Mouse (Mus musculus): Measurements from ENCODE around the gene Tmem145.

The Tmem145 gene

DNA sequence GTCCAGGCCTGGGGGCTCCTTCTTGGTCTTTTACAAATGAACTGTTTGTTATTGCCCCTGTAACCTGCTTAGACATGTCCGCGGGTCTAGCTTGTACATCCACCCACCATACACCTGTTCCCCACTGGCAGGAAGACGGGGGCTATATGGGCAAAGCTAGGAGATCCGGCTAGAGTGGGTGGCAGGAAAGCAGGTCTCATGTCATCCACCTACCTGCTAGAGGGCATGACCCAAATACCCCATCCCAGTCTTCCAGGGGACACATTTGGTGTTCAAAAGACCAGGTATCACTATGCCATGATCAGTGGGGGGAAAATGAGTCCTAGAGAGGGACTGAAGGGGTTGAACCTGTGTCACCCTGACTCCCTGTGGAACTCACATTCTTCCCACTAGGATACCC, 28.5 kb upstream of the Tmem145 start:
- no peak for DNase-seq

DNA sequence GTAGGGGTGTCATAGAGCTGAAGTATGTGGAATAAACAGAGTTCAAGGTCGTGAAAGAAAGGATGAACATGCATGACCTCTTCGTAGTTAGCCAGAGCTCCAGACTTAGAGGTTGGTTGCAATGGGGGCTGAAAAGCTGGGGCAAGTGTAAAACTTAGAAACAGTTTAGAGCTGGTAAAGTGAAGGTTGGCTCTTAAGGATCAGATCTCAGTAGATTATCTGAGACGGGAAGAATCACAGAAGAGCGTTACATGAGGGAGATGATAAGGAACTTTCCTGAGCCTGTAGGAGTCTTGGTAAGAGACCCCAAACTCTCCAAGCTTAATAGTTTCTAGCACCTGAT, 27.9 kb upstream of the Tmem145 start:
- no peak for DNase-seq

DNA sequence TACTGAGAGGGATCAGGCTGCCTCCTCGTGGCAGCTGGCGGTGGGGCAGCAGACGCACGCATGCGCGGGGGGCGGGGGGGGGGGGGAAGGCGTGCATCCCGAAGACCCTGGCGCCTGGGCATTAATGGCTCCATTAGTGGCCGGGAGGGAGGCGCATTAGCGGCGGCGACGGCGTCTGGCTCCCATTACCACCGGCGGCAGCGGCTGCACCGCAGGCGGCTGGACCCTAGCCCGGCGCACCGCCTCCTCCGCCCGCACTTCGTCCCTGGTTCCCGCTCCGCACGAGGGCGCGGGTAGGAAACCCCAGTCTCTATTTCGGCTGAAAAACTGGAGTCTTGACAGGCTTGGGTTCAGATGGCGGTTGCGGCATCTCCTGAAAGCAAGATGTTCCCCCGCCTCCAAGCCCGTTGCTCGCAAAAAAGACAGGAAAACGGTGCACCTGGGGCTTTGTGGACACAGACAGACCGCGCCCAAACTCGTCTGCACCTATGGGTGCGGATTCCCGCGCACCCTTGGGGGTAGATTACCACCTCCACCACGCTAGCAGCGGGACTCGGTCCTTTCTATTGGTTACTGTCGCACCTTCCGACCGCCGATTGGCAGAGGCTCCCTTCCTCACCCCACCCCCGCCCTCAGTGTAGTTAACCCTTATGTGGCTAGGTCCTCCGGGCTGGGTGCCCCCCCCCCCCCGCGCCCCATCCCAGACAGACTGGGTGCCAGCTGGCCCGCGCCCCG, 27.4 kb upstream of the Tmem145 start:
- peak; percentile 90 for DNase-seq

DNA sequence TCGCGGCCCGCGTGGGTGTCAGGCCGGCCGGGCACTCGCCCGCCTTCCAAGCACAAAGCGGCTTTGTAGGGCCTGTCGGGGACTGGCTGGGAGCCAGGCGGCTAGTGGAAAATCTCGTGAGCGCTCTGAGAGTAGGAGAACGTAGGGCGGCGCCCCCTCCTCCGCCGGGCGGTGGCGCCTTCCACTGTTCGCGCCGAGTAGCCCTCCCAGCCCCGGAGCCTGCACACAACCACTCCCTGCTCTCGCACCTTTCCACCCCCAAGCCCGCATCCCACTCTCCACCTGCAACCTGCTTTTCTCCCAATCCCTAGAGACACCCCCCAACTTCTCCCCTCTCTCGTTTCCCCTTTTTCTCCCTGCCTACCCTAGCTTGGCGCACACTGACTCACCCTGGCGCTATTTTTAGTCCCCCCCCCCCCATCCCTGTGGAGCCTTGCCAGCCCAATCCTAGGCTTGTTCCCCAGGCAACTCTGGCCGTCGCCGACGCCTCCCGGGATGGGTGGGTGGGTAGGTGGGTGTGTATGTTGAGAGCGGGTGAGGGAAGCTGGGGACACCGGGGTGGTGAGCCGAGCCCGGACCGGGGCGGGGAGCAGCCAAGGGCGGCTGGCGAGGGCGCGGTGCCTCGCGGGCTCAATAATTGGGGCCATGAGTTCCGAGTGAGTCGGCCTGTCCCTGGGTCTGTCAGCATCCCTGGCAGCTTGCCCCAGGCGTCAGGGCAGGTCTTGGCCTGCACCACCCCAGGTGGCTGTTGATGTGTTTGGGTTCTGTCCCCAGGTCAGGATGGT, 26.6 kb upstream of the Tmem145 start:
- peak; percentile 92 for DNase-seq

DNA sequence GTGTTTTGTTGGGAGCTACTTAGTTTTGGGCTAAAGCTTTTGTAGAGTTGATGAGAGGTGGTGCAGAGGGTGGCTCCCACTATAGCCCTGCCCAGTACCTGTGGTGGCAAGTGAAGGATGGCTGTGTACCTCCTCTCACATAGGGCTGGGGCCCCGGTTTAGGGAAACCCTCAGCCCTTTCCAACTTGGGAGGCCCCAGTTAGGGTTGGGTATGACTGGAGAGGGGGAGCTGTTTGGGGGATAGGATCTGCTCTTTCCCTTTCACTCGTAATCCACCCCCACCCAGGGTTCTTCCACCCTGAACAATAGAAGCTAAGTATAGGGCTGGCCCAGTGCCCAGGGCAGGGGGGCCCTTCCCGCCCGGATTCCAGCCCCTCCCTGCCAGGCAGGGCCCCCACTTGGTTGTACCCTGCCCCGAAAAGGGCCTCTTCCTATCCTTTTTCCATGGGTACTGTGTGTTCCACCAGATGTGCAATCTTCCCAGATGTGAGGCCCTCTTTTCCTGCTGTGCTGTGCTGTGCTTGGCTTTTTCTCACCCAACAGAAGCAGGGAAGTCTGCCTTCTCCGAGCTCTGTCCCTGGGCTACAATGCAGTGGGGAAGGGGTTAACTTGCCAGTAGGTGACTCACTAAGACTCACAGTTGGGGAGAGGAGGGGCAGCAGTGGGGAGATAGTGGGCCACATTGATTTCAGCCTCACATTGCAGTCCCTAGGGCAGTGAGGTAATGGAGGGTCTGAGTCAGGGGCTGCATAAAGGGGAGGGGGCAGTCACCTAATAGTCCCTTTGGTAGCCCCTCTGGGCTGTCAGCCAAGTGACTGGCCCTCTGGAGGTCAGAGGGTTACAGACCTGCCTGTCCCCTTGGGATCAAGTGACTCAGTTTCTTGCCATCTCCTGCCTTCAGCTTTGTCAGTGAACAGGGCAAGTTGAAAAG, 25.8 kb upstream of the Tmem145 start:
- DNase-seq: peak; percentile 78

DNA sequence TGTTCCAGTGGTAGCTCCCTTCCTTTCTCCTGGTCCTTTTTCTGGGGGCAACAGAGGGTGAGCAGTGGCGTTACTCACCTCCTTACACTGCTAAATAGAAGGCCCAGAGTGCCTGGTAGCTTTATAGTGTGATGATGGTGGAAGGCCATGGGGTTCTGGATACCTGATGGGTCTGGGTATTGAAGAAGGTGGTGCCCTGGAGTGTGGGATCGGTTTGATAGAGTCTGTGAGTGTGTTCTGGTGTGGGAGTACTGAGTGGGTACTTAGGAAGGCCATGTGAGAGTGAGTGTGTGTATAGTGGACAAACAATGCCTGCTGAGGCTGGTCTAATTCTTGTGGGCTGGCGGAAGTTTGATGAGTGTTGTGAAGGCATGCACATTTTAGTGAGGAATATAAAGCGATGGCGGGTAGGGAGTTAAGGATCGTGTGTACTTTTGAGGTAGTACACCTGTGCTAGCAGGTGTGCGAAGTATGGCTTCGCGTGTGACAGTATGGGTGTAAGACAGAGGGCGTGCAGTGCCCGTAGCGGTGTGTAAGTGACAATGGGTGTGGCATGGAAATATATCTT, 24.7 kb upstream of the Tmem145 start:
- no peak for DNase-seq

DNA sequence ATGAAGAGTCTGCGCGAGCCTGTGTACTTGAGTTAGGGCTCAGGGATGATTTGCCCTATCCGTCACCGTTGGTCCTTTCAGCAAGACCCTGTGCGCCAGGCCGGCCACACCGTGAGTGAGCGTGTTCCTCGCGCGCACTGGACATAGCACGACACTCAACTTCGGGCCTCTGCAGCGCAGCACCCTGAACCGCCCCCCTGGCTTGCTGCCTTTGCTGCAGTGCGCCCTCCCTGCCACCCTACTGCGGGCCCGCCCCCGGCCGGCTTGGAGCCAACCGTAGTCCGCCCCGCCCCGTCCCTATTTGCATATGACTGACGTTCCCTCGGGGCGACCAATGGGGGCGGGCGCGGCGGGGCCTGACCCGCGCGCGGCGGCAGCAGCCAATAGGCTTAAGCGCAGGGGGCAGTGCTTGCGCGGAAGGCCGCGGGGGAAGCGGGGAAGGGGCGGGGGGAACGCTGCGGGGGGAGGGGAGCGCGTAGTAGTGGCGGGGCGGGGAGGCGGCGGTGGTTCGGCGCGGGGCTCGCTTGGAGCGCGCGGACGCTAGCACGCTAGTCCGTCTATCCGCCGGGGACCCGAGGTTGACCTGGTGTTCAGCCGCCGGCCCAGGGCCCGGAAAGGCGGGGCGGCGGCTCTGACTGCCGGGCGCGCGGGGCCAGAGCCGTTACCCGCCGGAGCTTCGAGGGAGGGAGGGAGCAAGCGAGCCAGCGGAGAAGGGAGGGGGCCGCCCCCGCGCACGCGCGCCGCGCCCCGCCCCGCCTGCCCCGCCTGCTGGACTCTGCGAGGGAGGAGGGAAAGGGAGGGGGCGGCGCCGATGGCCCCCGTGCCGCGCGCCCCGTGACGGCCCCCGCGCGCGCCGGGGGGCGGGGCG, 23.9 kb upstream of the Tmem145 start:
- DNase-seq: peak; percentile 99

DNA sequence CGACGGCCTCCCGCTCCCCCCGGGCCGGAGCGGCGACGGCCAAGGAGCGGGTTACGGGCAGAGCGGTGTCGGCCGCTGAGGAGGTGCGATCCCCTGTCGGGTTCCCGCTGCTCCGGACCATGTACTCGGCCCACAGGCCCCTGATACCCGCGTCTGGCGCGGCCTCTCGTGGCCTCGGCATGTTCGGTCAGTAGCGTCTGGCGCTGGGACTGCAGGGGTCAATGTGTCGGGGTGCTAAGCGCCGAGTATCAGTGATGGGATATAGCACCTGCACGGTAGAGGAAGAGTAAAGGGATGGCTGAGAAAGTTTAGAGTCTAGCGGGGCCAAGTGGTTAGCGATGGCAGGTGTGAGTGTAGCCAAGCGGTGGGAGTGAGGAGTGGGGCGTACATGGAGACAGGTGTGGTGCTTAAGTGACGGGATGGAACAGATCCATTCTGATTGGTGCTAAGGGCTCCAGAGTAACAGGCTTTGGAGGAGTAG, 23.1 kb upstream of the Tmem145 start:
- no peak for DNase-seq

DNA sequence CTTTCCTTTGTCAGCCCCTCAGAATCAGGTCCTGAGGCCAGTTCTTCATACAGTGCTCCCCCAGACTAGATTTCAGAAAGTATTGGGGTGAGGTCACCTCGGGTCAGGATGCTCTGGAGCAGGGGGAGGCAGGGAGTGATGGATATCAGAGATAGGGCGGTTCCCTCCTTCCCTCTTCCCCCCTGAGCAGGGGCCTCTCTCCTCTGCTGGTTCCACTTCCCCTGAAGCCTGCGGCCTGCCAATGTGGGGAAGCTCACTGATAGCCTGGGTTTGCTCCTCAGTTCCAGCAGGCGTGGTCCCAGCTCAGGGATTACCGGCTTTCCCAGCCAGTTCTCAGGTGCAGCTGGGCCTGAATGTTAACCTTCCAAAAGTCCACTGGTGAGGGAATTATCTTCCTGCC, 22.3 kb upstream of the Tmem145 start:
- no peak for DNase-seq

DNA sequence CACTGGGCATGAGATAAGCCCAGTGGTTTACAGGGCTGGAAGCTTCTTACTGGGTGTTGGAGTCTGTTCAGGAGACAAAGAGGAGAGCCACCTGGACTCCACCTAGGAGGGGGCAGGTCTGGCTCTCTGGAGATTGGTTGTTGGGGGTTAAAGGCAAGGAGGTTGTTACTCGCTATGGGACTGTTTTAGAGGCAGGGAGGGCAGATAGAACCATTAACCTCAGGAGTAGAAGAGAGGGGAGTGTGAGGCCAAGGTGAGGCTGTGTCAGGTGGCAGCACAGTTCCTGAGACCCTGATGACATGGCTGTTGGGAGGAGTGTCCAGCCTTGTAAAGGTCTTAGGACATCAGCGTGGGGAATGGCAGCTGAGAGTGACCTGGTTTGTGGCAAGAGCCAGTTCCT, 21.7 kb upstream of the Tmem145 start:
- DNase-seq: no peak

DNA sequence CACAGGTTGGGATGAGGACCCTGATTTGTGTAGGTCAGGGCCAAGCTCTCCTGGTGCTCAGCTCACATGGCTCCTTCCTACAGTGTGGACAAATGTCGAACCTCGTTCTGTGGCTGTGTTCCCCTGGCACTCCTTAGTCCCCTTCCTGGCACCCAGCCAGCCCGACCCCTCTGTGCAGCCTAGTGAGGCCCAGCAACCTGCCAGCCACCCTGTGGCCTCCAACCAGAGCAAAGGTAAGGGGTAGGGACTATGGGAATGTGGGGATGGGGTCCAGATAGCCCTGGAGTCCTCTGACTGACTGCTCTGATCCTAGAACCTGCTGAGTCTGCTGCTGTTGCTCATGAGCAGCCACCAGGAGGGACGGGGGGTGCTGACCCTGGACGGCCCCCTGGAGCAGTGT, 21.1 kb upstream of the Tmem145 start:
- DNase-seq: no peak

DNA sequence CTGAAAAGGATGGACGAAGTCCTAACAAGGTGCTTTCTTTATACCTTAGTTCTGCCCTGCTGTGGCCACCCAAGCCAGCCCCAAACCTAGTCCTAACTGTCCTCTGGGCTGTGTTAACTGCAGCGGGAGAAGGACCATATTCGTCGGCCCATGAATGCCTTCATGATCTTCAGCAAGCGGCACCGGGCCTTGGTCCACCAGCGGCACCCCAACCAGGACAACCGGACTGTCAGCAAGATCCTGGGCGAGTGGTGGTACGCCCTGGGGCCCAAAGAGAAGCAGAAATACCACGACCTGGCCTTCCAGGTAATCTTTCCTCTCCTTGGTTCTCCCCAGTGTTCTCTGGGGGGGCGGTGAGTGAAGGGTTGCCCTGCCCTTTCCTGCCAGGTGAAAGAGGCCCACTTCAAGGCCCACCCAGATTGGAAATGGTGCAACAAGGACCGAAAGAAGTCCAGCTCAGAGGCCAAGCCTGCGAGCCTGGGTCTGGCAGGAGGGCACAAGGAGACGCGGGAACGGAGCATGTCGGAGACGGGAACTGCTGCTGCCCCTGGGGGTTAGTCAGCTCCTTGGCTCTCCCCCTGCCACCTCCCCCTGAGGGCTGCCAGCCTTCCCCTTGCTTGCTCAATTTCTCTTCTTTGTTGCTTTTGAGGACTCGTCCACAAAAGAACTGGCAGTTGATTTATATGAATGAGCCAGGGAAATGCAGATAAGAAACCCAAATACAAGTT, 20.2 kb upstream of the Tmem145 start:
- no peak for DNase-seq

DNA sequence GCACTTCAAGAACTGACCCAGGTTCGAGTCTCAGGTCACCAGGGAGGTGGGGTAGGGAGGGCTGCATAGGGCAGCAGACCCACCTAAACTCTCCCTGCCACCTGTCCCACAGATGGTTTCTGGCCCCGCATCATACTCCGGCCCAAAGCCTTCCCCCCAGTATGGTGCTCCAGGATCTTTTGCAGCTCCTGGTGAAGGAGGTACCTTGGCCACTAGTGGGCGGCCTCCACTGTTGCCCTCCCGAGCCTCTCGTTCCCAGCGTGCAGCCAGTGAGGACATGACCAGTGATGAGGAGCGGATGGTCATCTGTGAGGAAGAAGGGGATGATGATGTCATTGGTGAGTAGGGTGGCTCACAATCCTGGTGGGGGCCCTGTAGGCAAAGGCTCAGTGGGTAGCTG, 18.9 kb upstream of the Tmem145 start:
- DNase-seq: no peak

DNA sequence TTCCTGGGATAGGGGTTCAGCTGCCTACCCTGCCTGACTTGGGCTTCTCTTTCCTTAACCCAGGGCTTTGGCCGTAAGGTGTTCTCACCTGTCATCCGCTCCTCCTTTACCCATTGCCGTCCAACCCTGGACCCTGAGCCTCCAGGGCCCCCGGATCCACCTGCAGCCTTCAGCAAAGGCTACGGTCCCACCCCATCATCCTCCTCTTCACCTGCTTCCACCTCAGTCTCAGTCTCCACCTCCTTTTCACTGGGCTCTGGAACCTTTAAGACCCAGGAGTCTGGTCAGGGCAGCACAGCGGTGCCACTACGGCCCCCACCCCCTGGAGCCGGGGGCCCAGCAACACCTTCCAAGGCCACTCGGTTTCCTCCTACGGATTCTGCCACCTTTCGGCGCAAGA, 17.9 kb upstream of the Tmem145 start:
- no peak for DNase-seq

DNA sequence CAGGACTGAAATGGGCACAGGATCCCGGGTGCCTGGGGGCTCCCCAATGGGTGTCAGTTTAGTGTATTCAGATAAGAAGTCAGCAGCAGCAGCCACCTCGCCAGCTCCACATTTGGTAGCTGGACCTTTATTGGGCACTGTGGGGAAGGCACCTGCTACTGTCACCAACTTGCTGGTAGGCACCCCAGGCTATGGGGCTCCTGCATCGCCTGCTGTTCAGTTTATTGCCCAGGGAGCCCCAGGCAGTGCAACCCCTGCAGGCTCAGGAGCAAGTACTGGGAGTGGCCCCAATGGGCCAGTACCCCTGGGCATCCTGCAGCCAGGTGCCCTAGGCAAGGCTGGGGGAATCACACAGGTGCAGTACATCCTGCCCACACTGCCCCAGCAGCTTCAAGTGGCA, 17.2 kb upstream of the Tmem145 start:
- no peak for DNase-seq

DNA sequence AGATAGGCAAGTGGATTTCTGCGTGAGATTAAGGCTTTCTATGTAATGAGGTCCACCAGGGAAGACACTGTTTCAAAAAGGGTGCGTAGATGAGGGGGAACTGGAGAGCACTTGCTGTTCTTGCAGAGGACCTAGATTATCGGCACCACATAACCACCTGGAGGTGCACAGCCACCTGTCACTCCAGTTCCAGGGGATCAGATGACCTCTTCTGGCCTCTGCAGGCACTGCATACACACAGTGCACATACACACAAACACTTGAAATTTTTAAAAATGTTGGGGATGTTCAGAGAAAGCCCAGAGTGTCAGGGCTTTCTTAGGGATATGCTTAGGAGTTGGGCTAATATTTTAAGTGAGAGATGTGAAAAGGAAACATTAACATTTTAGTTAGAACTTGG, 16.0 kb upstream of the Tmem145 start:
- DNase-seq: no peak

DNA sequence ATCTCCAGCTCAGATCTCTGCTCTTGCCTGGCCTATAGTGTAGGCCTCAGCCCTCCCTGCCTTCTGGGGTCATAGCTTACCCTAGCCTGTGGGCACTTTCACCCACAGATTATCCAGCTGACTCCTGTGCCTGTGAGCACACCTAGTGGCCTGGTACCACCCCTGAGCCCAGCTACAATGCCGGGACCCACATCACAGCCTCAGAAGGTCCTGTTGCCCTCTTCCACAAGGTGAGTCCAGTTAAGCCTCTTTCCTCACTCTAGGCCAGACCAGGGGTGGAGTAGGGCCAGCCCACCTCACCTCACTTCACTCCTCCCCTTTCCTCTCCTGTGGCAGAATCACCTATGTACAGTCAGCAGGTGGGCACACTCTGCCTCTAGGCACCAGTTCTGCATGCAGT, 15.4 kb upstream of the Tmem145 start:
- DNase-seq: no peak

DNA sequence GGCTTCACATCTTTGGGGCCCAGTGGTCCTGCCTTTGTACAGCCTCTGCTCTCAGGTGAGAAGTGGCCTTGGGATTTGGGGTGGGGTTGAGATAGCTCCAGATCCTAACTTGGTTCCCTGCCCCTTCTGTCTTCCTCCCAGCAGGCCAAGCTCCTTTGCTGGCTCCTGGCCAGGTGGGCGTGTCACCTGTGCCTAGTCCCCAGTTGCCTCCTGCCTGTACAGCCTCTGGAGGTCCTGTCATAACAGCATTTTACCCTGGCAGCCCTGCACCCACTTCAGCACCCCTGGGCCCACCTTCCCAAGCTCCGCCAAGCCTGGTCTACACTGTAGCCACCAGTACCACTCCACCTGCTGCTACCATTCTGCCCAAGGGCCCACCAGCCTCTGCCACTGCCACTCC, 15.0 kb upstream of the Tmem145 start:
- DNase-seq: peak; percentile 78

DNA sequence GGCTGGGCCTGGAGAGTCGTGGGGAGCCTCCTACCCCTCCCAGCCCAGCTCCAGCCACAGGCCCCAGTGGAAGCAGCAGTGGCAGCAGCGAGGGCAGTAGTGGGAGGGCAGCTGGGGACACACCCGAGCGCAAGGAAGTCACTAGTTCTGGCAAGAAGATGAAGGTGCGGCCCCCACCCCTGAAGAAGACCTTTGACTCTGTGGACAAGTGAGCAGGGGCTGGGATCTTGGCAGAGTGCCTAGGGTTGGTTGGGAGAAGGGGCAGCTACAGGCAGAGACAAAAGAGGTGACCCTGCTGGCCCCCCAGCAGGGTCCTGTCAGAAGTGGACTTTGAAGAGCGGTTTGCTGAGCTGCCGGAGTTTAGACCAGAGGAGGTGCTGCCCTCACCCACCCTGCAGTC, 13.8 kb upstream of the Tmem145 start:
- peak; percentile 52 for DNase-seq

DNA sequence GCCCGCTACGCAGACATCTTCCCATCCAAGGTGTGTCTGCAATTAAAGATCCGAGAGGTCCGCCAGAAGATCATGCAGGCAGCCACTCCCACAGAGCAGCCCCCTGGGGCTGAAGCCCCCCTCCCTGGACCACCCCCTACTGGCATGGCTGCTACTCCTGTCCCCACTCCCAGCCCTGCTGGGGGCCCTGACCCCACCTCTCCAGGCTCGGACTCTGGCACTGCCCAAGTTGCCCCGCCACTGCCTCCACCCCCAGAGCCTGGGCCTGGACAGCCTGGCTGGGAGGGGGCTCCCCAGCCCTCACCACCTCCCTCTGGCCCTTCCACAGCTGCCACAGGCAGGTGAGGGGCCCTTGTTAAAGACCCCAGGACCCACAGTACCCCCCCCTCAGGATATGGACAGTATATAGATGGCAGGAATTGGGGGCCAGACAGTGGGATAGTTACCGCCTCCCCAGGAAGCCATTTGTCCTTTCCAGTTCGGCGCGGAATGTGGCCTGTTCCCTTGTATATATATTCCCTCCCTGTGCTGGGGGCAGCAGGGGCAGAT, 12.6 kb upstream of the Tmem145 start:
- DNase-seq: no peak

DNA sequence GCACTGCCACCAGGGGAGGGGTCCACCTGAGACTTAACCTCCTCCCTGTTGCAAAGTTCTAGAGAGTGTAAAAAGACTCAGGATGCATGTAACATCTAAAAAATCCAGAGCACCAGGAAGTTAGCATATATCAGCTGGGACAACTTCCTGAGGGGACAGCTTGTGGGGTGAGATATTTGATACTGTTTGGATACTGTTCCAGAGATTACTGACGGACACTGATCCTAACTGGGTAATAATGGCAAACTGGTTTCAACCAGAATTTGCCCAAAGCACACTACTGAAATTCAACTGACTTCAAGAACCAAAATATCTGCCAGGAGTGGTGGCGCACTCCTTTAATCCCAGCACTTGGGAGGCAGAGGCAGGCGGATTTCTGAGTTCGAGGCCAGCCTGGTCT, 11.4 kb upstream of the Tmem145 start:
- DNase-seq: no peak
